Mouse (Mus musculus): ENCODE results near the gene Brca1.
A peak's percentile ranks its signal among the peaks of the same experiment; 100 is the strongest.
"Not testable (repeated sequence)": the region's sequence is repeated elsewhere in the genome, so short reads cannot be mapped to it uniquely, and the experiment has no call there.

The Brca1 gene

GRCm38 (mm10) chr11:101543533-101543932 lies 8.2 kb downstream of the Brca1 start:
- DNase-seq (ENCODE audit: low spot score): no peak

GRCm38 (mm10) chr11:101526686-101527085 lies 25.1 kb downstream of the Brca1 start:
- DNase-seq (ENCODE audit: low spot score): no peak

- no peak for DNase-seq (ENCODE audit: low spot score)
Measured at GRCm38 (mm10) chr11:101525936-101526595, 25.7 kb downstream of the Brca1 start.

- DNase-seq (ENCODE audit: low spot score): no peak
Measured at GRCm38 (mm10) chr11:101525056-101525455, 26.7 kb downstream of the Brca1 start.

GRCm38 (mm10) chr11:101524446-101524845 lies 27.3 kb downstream of the Brca1 start:
- no peak for DNase-seq (ENCODE audit: low spot score)

GRCm38 (mm10) chr11:101519364-101519763 lies 32.4 kb downstream of the Brca1 start:
- no peak for DNase-seq (ENCODE audit: low spot score)

GRCm38 (mm10) chr11:101518937-101519336 lies 32.8 kb downstream of the Brca1 start:
- no peak for DNase-seq (ENCODE audit: low spot score)

GRCm38 (mm10) chr11:101507090-101507489 lies 44.7 kb downstream of the Brca1 start:
- DNase-seq (ENCODE audit: low spot score): no peak

GRCm38 (mm10) chr11:101506269-101506780 lies 45.4 kb downstream of the Brca1 start:
- DNase-seq (ENCODE audit: low spot score): no peak

- no peak for DNase-seq (ENCODE audit: low spot score)
Measured at GRCm38 (mm10) chr11:101486126-101486525, 65.6 kb downstream of the Brca1 start.

GRCm38 (mm10) chr11:101485509-101486028 lies 66.2 kb downstream of the Brca1 start:
- DNase-seq (ENCODE audit: low spot score): no peak

- no peak for DNase-seq (ENCODE audit: low spot score)
Measured at GRCm38 (mm10) chr11:101484814-101485213, 66.9 kb downstream of the Brca1 start.

- DNase-seq (ENCODE audit: low spot score): no peak
Measured at GRCm38 (mm10) chr11:101484245-101484644, 67.5 kb downstream of the Brca1 start.

GRCm38 (mm10) chr11:101483804-101484203 lies 68.0 kb downstream of the Brca1 start:
- no peak for DNase-seq (ENCODE audit: low spot score)

- DNase-seq (ENCODE audit: low spot score): no peak
Measured at GRCm38 (mm10) chr11:101480912-101481311, 70.8 kb downstream of the Brca1 start.

- DNase-seq (ENCODE audit: low spot score): peak; percentile 81
Measured at GRCm38 (mm10) chr11:101479171-101479635, 72.6 kb downstream of the Brca1 start.

GRCm38 (mm10) chr11:101477552-101478211 lies 74.1 kb downstream of the Brca1 start:
- DNase-seq (ENCODE audit: low spot score): no peak

GRCm38 (mm10) chr11:101477194-101477551 lies 74.6 kb downstream of the Brca1 start:
- DNase-seq (ENCODE audit: low spot score): peak; percentile 44

GRCm38 (mm10) chr11:101476361-101476760 lies 75.4 kb downstream of the Brca1 start:
- DNase-seq (ENCODE audit: low spot score): not testable (repeated sequence)

- no peak for DNase-seq (ENCODE audit: low spot score)
Measured at GRCm38 (mm10) chr11:101474298-101474697, 77.5 kb downstream of the Brca1 start.

GRCm38 (mm10) chr11:101473686-101474085 lies 78.1 kb downstream of the Brca1 start:
- DNase-seq (ENCODE audit: low spot score): not testable (repeated sequence)

GRCm38 (mm10) chr11:101472336-101472735 lies 79.4 kb downstream of the Brca1 start:
- no peak for DNase-seq (ENCODE audit: low spot score)

GRCm38 (mm10) chr11:101471926-101472325 lies 79.8 kb downstream of the Brca1 start:
- no peak for DNase-seq (ENCODE audit: low spot score)

Measured in embryo, embryonic 10 days (tissue).